Mouse (Mus musculus): ENCODE measurements around the gene Kndc1. TPM values are rescaled to one million over a fixed set of nuclear protein-coding genes. Genes with fewer than 3 reads are reported as not detected.

Gene Kndc1
- total RNA-seq, 2 experiments from 2014 or later: not detected

- peak in 1 of 2 experiments; percentile 12 for DNase-seq
- intact Hi-C loops (cut with DNase I): no loop called here
Measured at GRCm38 (mm10) chr7:139979011-139979719, 84.7 kb downstream of the Kndc1 start.

GRCm38 (mm10) chr7:139980778-139981177 lies 86.3 kb downstream of the Kndc1 start:
- intact Hi-C loops (cut with DNase I): no loop called here
- DNase-seq: no peak

- no peak for DNase-seq
- intact Hi-C loops (cut with DNase I): no loop called here
Measured at GRCm38 (mm10) chr7:139982058-139982457, 87.6 kb downstream of the Kndc1 start.

GRCm38 (mm10) chr7:139984505-139984904 lies 90.0 kb downstream of the Kndc1 start:
- intact Hi-C loops (cut with DNase I): no loop called here

GRCm38 (mm10) chr7:139988272-139988671 lies 93.8 kb downstream of the Kndc1 start:
- DNase-seq: no peak
- intact Hi-C loops (cut with DNase I): no loop called here

More at GRCm38 (mm10) chr7:139984505-139984904, 90.0 kb downstream of the Kndc1 start:
- no peak for DNase-seq

- no peak for DNase-seq
- intact Hi-C loops (cut with DNase I): no loop called here
Measured at GRCm38 (mm10) chr7:139990864-139991394, 96.4 kb downstream of the Kndc1 start.

Small RNAs within 50 kb of the gene (microRNA-seq; reads per million reads assigned to microRNA genes)
- gene Mir202 (ENCODE audit: borderline number of aligned reads in 2 of 2) (0 to 1.4 reads per million in 2 experiments), gene Mir7062 (ENCODE audit: borderline number of aligned reads in 2 of 2) (0 reads per million in 2 experiments), gene mmu-mir-7686 (ENCODE audit: borderline number of aligned reads in 2 of 2) (0 reads per million in 2 experiments)

Other genes starting within 250 kb of the Kndc1 start
- under 1 TPM in 1 of 2 experiments, not detected in 1; 0.17 TPM for gene Cfap46, start 210.9 kb upstream of the Kndc1 start, total RNA-seq (2021)
- not detected for gene Adgra1, start 60.5 kb upstream of the Kndc1 start, total RNA-seq (2021)
- not detected for gene Utf1, start 49.1 kb downstream of the Kndc1 start, total RNA-seq (2021)
- gene 6430531B16Rik, start 84.1 kb downstream of the Kndc1 start, total RNA-seq (2021): not detected
- under 1 TPM; 0.49 to 0.61 TPM for gene Adam8, start 97.9 kb downstream of the Kndc1 start, total RNA-seq (2021)
- 10 to 100 TPM; 10.1 to 12.4 TPM for gene Zfp511, start 141.7 kb downstream of the Kndc1 start, total RNA-seq (2021)
- gene Tubgcp2, start 142.0 kb downstream of the Kndc1 start, total RNA-seq (2021): 10 to 100 TPM; 26.9 to 34.4 TPM
- not detected for gene Msx3, start 154.4 kb downstream of the Kndc1 start, total RNA-seq (2021)
- gene Caly, start 187.9 kb downstream of the Kndc1 start, total RNA-seq (2021): not detected
- gene Prap1, start 198.7 kb downstream of the Kndc1 start, total RNA-seq (2021): not detected
- gene Fuom, start 207.7 kb downstream of the Kndc1 start, total RNA-seq (2021): 10 to 100 TPM; 72.7 to 79.5 TPM
- gene Paox, start 221.1 kb downstream of the Kndc1 start, total RNA-seq (2021): 1 to 10 TPM; 3.3 to 5.1 TPM
- 100 to 1,000 TPM; 458 to 480 TPM for gene Echs1, start 221.8 kb downstream of the Kndc1 start, total RNA-seq (2021)
- 10 to 100 TPM; 24.7 to 28.3 TPM for gene Mtg1, start 242.9 kb downstream of the Kndc1 start, total RNA-seq (2021)

All from heart, postnatal 36 days (tissue).